Mouse (Mus musculus): ENCODE measurements around the gene Gabrb1. TPM values are rescaled to one million over a fixed set of nuclear protein-coding genes. Genes with fewer than 3 reads are reported as not detected.

The Gabrb1 gene
- total RNA-seq, 1 experiment from 2014 or later, result 0.46 TPM

DNA sequence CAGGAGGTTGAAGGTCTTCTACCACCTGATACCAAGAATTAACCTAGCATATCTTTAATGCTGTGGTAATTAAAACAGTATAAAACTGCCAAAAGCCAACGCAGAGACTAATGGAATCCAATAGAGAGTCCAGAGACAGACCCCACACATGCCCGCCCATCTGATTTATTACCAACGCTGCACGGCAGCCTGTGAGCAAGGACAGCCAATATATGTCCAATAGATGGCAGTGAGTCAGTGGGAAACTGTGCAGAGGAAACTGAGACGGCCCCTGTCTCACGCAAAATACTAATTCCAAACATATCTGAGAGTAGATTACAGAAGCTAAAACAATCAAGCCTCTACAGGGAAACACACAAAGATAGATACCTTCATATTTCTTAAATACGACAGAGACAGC lies 506.5 kb downstream of the Gabrb1 start:
- DNase-seq, result no peak

- peak; percentile 94 for DNase-seq
Observed at GRCm38 (mm10) chr5:72167594-72168284, 509.8 kb downstream of the Gabrb1 start, which contains the start of gene Commd8. Gene Commd8 (minus strand): TSS chr5:72168189.

GRCm38 (mm10) chr5:72168285-72168621 lies 510.3 kb downstream of the Gabrb1 start:
- no peak for DNase-seq

DNA sequence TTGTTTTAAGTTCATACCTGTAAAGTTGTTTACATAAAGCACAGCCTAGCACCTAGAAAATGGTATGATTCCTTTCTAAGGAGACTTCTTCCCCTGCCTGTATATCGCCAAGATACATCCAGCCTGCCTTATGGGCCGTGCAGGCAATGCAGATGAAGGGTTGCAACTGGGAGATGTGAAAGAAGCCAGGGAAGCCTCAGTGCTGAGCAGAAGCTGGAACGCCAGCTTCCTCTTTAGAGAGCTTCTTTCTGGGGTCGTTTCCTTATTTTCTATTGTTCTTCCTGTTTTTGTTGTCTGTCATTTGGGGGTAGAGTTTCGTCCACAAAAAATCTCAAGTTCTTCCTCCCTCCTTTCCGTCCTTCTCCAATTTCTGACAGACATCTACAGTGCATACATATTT lies 512.2 kb downstream of the Gabrb1 start:
- no peak for DNase-seq

GRCm38 (mm10) chr5:72172675-72173074 lies 514.8 kb downstream of the Gabrb1 start:
- no peak for DNase-seq

DNA sequence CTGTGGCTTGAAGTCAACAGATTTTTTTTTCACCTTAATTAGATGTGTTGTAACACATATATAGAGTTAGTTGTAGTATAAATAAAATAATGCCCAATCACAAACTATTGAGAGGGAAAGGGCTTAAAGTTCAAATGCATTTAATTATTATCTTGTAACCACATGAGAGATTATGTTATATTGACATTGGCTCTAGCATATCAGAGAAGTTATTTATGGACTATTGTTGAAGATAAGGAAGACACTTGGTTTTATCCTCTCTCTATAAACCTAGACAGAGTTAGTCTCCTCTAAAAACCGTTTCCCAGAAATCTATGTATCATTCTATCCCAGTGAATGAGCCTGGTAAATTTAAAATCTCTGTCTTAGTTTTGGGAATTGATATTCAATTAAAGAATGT lies 515.6 kb downstream of the Gabrb1 start:
- DNase-seq, result no peak

DNA sequence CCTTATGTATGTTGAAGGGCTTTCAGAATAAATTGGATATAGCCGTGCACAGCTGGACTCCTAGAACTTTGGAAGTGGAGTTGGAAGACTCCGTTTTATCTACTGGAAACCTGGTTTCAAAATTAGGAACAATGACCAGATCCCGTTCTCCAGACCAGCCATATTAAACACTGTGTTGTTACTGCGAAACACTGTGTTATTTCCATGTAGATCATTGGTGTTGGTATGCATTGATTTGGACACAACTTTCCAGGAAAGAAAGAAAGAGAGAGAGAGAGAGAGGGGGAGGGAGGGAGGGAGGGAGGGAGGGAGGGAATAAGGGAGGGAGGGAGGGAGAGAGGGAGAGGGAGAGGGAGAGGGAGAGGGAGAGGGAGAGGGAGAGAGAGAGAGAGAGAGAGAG lies 517.1 kb downstream of the Gabrb1 start:
- no peak for DNase-seq

- no peak for DNase-seq
Observed at GRCm38 (mm10) chr5:72175530-72175929, 517.6 kb downstream of the Gabrb1 start.

GRCm38 (mm10) chr5:72181194-72181593 lies 523.3 kb downstream of the Gabrb1 start:
- no peak for DNase-seq

DNA sequence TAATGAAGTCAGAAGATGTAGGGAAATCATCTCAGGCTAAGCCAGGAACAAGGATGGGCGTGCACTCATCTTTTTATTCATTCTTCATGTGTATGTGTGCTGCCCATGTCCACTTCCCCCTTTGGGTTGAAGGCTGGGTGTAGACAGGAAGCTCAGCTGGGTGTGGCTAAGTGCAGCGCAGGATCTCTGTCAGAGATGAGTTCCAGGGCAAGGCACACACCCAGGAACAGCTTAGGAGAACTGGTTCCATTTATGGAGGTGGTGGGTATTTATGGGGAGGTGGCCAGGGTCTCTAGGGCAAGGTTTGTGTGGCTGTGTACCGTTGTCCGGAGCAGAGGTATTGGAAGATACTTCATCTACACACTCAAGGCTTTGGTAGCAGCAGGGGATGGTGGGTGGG lies 524.9 kb downstream of the Gabrb1 start:
- no peak for DNase-seq

- no peak for DNase-seq
Observed at GRCm38 (mm10) chr5:72183929-72184328, 526.0 kb downstream of the Gabrb1 start.

DNA sequence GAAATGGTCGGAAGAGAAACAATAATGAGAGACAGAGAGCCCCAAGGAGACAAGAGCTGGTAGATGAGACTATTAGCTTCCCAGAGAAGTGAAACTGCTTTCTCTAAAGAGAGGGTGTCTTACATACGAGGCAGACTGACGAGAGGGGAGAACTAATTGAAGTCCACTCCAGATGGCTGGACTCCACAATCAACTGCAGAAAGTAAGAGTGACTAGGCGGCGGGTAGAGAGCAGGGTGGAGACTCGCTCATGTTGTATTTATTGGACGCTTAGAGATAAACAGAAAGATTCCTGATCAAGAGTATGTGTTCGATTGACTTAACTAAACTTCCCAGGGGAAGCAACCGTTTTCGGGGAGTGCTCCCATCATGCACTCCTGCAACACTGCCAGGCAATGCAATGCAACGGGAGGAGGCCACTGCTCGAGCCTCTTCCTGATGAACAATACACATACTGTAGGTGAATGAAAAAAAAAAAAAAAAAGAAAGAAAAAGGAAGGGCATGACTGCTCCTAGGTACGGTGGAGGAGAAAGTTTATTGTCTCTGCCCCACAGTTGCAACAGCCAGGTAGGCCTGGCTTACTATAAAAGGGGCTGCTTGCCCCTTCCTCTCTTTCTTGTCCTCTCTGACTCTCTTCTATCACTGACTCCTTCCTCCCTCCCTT lies 526.7 kb downstream of the Gabrb1 start:
- DNase-seq, result no peak

DNA sequence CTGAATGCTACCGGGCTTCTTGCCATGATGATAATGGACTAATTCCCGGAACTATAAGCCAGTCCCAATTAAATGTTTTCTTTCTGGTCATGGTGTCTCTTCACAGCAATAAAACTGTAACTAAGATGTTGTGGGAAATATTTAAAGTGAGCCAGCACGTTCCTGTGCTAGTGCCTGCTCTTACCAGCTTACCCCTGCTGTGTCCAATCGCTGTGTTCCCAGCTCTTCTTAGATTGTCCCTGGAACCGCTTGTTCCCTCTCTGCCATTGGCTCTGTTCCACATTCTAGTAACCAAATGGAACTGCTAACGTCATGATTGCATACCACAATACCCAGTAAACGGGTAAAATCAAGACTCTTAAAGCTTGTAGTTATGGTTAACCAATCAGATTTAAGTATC lies 533.2 kb downstream of the Gabrb1 start:
- no peak for DNase-seq

DNA sequence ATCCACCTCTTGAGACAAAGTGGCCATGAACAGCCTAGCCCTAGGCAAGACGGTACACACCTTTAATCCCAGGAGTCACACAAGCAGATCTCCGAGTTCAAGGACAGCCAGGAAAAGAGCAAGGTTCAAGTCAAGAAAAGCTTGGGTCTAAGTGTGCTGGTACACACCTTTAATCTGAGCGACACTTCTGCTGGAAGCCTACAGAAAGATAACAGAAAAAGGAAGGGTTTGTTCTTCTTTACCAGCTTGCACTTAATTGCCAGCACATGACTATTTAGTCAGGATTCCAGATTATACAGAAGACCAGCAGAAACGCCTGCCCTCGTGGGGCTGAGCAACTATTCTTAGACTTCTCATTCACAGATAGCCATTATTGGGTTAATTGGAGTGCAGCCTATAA lies 534.0 kb downstream of the Gabrb1 start:
- DNase-seq, result no peak

- no peak for DNase-seq
Observed at GRCm38 (mm10) chr5:72195442-72195841, 537.5 kb downstream of the Gabrb1 start.

Other genes starting within 250 kb of the Gabrb1 start
- not detected in 2 replicates for gene Cox7b2, start 109.9 kb upstream of the Gabrb1 start, total RNA-seq (2021)
- 0.15 and 1.5 TPM in 2 replicates for gene Gabra4, start 195 bp downstream of the Gabrb1 start, total RNA-seq (2021)

Measured in adrenal gland, postnatal 25 days (tissue).